Mouse (Mus musculus): ENCODE data around the gene Casq1. TPM values are rescaled to one million over a fixed set of nuclear protein-coding genes. Genes with fewer than 3 reads are reported as not detected.

The Casq1 gene
- 73.1 TPM for polyA plus RNA-seq (2012; fragmentation: generic; extraction: Trizol)

DNA sequence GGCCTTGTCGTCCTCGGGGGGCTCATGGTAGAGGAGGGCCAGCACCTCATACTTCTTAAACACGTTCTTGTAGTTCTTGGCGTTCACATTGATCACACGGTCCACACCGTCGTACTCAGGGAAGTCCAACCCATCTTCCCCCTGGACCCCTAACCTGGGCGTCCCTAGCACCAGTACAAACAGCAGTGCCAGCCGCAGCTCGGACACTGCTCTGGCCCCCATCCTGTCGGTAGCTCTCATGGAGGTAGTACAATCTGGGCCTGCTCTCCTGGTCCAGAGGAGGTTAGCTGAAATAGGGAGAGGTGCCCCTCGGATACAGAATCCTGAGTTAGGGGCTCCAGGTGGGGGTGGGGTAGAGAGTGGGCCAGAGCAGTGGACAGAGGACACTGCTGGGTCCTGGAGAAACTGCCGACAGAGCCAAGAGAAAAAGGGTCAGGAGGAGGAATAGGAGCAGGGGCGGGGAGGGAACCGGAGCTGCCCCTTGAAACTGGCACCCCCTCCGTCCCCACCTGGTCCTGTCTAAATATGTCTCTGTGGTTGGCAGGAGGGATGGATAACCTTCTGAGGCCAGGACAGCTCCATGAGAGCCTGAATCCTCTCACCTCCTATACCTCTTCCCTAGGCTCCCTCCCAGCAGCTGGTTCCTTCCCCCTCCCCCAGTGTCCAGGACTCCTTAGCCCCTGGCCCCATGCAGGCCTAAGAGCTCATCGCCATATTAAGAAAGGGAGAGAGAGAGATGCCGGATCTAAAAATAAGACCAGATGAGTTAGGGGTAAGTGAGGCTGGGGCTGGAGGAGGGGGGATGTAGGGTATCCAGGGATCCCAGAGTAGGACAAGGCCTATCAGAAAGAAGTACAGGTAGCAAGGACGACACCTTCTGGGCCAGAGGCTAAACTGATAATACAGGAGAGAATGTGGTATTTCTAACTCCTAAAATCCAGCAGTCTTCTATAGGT, at the start of gene Casq1:
Gene Casq1 (minus strand): TSS at position 418 of the 956 bp plus-strand sequence.
- no peak within 1 kb of the TSS for H3ac ChIP-seq (ENCODE audit: control insufficient read depth, insufficient read length)
- TF ChIP-seq SRF (IDR thresholded peaks at IDR 0.05; ENCODE audit: control insufficient read depth, insufficient read length, low read depth) (no peak), MYOD1 (IDR thresholded peaks at IDR 0.05; ENCODE audit: control insufficient read depth in 1 of 3, insufficient read length in 2 of 3, low read depth in 2 of 3) (peak in 1 of 3 experiments; percentile 72)
- H3K4me2 ChIP-seq (ENCODE audit: low read depth), result peak within 1 kb of the TSS; percentile 55
- H3K27me3 ChIP-seq (ENCODE audit: control insufficient read depth, insufficient read depth, insufficient read length), result no peaks in the 10 kb centered on the region
- no peaks in the 10 kb centered on the region for H3K79me2 ChIP-seq (ENCODE audit: control insufficient read depth, insufficient read depth)
- no peaks in the 10 kb centered on the region for H3K36me3 ChIP-seq (ENCODE audit: control insufficient read depth, insufficient read depth)
- no peak within 1 kb of the TSS for H3K4me3 ChIP-seq

DNA sequence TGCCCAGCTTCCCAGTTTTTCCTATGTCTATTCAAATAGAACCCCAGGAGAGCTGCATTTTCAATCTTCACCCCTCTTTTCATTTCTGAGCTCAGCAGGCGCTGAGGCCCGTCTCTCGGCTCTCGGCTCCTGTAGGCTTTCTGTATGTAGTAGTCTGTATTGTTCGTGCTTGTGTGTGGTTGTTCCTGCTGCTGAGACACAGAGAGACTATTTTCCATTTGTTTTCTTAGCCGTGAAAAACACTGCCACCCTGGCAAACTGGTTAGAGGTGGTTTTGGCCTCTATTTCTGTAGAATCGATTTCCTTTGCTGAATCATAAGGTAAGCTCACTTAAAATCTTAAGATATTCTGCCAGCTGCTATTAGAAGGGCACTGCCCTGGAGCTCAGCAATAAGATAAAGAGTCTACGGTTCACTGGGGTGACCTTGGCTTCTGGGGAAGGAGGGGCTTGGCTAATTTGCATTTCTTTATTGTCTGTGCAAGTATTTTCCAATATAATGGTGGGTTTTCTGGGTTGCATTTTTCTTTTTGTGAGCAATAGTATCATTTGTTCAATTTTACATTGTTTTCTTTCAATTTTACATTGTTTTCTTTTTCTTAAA, 41.9 kb upstream of the Casq1 start, which contains the start of gene Igsf8:
Gene Igsf8 (plus strand): TSS at position 165 of the 602 bp plus-strand sequence.
- Histone ChIP-seq H3K79me2 (ENCODE audit: control insufficient read depth, insufficient read depth) (no peaks in the 10 kb centered on the region), H3K36me3 (ENCODE audit: control insufficient read depth, insufficient read depth) (no peaks in the 10 kb centered on the region), H3K27me3 (ENCODE audit: control insufficient read depth, insufficient read depth, insufficient read length) (no peaks in the 10 kb centered on the region), H3ac (ENCODE audit: control insufficient read depth, insufficient read length) (no peak within 1 kb of the TSS), H3K4me2 (ENCODE audit: low read depth) (peak within 1 kb of the TSS; percentile 30), H3K4me3 (no peak within 1 kb of the TSS)
- no peak for TF ChIP-seq TCF3 (IDR thresholded peaks at IDR 0.05; ENCODE audit: insufficient read length, low read depth)
- TF ChIP-seq REST (IDR thresholded peaks at IDR 0.05; ENCODE audit: insufficient read depth, insufficient read length), result no peak
- no peak for TF ChIP-seq CEBPB (IDR thresholded peaks at IDR 0.05; ENCODE audit: insufficient read depth, poor library complexity, severe bottlenecking)
- no peak for TF ChIP-seq POLR2A (IDR thresholded peaks at IDR 0.05; ENCODE audit: insufficient read length, low read depth)
- TF ChIP-seq USF1 (IDR thresholded peaks at IDR 0.05; ENCODE audit: low read depth), result no peak
- TF ChIP-seq SRF (IDR thresholded peaks at IDR 0.05; ENCODE audit: control insufficient read depth, insufficient read length, low read depth), result no peak
- TF ChIP-seq MYOD1 (IDR thresholded peaks at IDR 0.05; ENCODE audit: control insufficient read depth in 1 of 3, insufficient read length in 2 of 3, low read depth in 2 of 3), result no peak
- no peak for TF ChIP-seq TCF12 (IDR thresholded peaks at IDR 0.05; ENCODE audit: insufficient read depth, poor library complexity, severe bottlenecking)
- no peak for TF ChIP-seq POLR2AphosphoS2 (IDR thresholded peaks at IDR 0.05; ENCODE audit: insufficient read length, low read depth)
- TF ChIP-seq MAX (IDR thresholded peaks at IDR 0.05; ENCODE audit: low read depth), result no peak
- no peak for TF ChIP-seq E2F4 (IDR thresholded peaks at IDR 0.05; ENCODE audit: insufficient read depth)
- no peak for TF ChIP-seq MYOG (IDR thresholded peaks at IDR 0.05; ENCODE audit: control insufficient read depth in 1 of 3, insufficient read depth in 1 of 3, insufficient read length in 2 of 3, low read depth in 2 of 3)

DNA sequence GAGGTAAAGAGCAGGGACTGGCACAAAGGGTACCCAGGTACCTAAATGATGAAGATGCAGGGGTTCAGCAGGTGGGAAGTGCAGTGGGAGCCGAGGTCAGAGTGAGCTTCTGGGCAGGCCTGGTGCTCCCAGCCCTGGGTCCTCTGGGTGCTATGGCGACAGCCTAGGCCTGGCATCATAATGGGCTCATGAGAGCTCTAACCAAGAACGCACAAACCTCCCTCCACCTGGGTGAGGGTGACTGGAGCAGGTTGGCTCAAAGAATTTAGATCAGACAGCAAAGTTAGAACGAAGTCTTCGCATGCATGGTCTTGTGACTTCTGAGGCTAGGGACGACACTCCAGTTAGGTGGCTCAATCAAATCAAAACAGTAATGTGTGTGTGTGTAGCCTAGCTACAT, 38.6 kb upstream of the Casq1 start, which contains the start of gene Atp1a4:
Gene Atp1a4 (minus strand): TSS at position 101 of the 400 bp plus-strand sequence.
- no peaks in the 10 kb centered on the region for H3K27me3 ChIP-seq (ENCODE audit: control insufficient read depth, insufficient read depth, insufficient read length)
- TF ChIP-seq CEBPB (IDR thresholded peaks at IDR 0.05; ENCODE audit: insufficient read depth, poor library complexity, severe bottlenecking), result no peak
- no peak for TF ChIP-seq MYOG (IDR thresholded peaks at IDR 0.05; ENCODE audit: control insufficient read depth in 1 of 3, insufficient read depth in 1 of 3, insufficient read length in 2 of 3, low read depth in 2 of 3)
- no peak for TF ChIP-seq MAX (IDR thresholded peaks at IDR 0.05; ENCODE audit: low read depth)
- no peak for TF ChIP-seq POLR2A (IDR thresholded peaks at IDR 0.05; ENCODE audit: insufficient read length, low read depth)
- TF ChIP-seq USF1 (IDR thresholded peaks at IDR 0.05; ENCODE audit: low read depth), result no peak
- TF ChIP-seq SRF (IDR thresholded peaks at IDR 0.05; ENCODE audit: control insufficient read depth, insufficient read length, low read depth), result no peak
- TF ChIP-seq TCF3 (IDR thresholded peaks at IDR 0.05; ENCODE audit: insufficient read length, low read depth), result no peak
- TF ChIP-seq REST (IDR thresholded peaks at IDR 0.05; ENCODE audit: insufficient read depth, insufficient read length), result no peak
- no peak for TF ChIP-seq E2F4 (IDR thresholded peaks at IDR 0.05; ENCODE audit: insufficient read depth)
- no peak for TF ChIP-seq MYOD1 (IDR thresholded peaks at IDR 0.05; ENCODE audit: control insufficient read depth in 1 of 3, insufficient read length in 2 of 3, low read depth in 2 of 3)
- TF ChIP-seq TCF12 (IDR thresholded peaks at IDR 0.05; ENCODE audit: insufficient read depth, poor library complexity, severe bottlenecking), result no peak
- TF ChIP-seq POLR2AphosphoS2 (IDR thresholded peaks at IDR 0.05; ENCODE audit: insufficient read length, low read depth), result no peak
- H3K4me2 ChIP-seq (ENCODE audit: low read depth), result no peak within 1 kb of the TSS
- H3ac ChIP-seq (ENCODE audit: control insufficient read depth, insufficient read length), result no peak within 1 kb of the TSS
- H3K79me2 ChIP-seq (ENCODE audit: control insufficient read depth, insufficient read depth), result no peaks in the 10 kb centered on the region
- H3K36me3 ChIP-seq (ENCODE audit: control insufficient read depth, insufficient read depth), result no peaks in the 10 kb centered on the region
- no peak within 1 kb of the TSS for H3K4me3 ChIP-seq

- H3K36me3 ChIP-seq (ENCODE audit: control insufficient read depth, insufficient read depth), result no peaks in the 10 kb centered on the region
These were observed 28.0 kb upstream of the Casq1 start for GRCm38 (mm10) chr1:172247679-172248078.

More at GRCm38 (mm10) chr1:172247679-172248078, 28.0 kb upstream of the Casq1 start:
- H3K4me3 ChIP-seq, result no peak overlapping the region
- H3K79me2 ChIP-seq (ENCODE audit: control insufficient read depth, insufficient read depth), result no peaks in the 10 kb centered on the region
- H3K27me3 ChIP-seq (ENCODE audit: control insufficient read depth, insufficient read depth, insufficient read length), result no peaks in the 10 kb centered on the region
- TF ChIP-seq MYOG (IDR thresholded peaks at IDR 0.05; ENCODE audit: control insufficient read depth in 1 of 3, insufficient read depth in 1 of 3, insufficient read length in 2 of 3, low read depth in 2 of 3), result peak in 1 of 3 experiments; percentile 21
- TF ChIP-seq SRF (IDR thresholded peaks at IDR 0.05; ENCODE audit: control insufficient read depth, insufficient read length, low read depth), result no peak
- H3K4me2 ChIP-seq (ENCODE audit: low read depth), result no peak overlapping the region
- H3ac ChIP-seq (ENCODE audit: control insufficient read depth, insufficient read length), result no peak overlapping the region
